Mouse (Mus musculus) thymus, adult 2 months (tissue): Measurements from ENCODE around the gene Polr3h.

ENCODE experiments used
- CTCF ChIP-seq: fragments of 200-500 bp; IDR thresholded peaks from 2 replicates; pipeline ENCODE4 v1.5.1; 2012; ENCODE audit warnings: mild to moderate bottlenecking, control low read depth, low read length, moderate library complexity, borderline replicate concordance; ENCODE audit not compliant: control insufficient read depth, poor library complexity, insufficient read depth; ENCODE audit errors: extremely low read depth
- POLR2A ChIP-seq: fragments of 200-500 bp; IDR thresholded peaks from 2 replicates; pipeline ENCODE4 v1.6.1; 2012; ENCODE audit warnings: mild to moderate bottlenecking, low read length, control low read depth, moderate library complexity; ENCODE audit not compliant: control insufficient read depth, poor library complexity, insufficient read depth; ENCODE audit errors: extremely low read depth

DNA sequence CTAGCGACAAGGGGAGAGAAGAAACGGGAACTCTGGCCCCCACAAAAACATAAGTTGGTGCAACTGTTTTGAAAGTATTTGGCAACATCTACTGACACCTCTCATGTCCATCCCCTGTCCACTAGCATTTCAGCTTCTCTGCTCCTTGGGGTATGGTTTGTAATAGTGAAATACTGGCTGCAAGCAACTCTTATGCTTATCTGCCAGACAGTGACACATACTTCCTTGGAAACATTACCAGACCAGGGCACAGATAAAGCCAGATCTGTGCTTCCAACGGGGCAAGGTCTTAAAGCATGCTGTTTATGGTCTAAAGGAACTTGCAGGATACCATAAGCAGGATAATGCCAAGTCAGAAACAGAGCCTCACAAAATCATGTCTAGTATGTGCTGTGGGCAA is 32.9 kb upstream of the Polr3h start:
- TF ChIP-seq CTCF (no peak), POLR2A (no peak)
